Mouse (Mus musculus): ENCODE results near the gene Alk. TPM values are rescaled to one million over a fixed set of nuclear protein-coding genes. Genes with fewer than 3 reads are reported as not detected.

Alk gene
- total RNA-seq, 2 experiments from 2014 or later = 6.8 to 7.9 TPM

GRCm38 (mm10) chr17:72005365-72005764, 599.1 kb downstream of the Alk start:
- intact Hi-C loops (cut with DNase I) = no loop called here
- no peak for DNase-seq (ENCODE audit: low spot score in 2 of 2)

DNA sequence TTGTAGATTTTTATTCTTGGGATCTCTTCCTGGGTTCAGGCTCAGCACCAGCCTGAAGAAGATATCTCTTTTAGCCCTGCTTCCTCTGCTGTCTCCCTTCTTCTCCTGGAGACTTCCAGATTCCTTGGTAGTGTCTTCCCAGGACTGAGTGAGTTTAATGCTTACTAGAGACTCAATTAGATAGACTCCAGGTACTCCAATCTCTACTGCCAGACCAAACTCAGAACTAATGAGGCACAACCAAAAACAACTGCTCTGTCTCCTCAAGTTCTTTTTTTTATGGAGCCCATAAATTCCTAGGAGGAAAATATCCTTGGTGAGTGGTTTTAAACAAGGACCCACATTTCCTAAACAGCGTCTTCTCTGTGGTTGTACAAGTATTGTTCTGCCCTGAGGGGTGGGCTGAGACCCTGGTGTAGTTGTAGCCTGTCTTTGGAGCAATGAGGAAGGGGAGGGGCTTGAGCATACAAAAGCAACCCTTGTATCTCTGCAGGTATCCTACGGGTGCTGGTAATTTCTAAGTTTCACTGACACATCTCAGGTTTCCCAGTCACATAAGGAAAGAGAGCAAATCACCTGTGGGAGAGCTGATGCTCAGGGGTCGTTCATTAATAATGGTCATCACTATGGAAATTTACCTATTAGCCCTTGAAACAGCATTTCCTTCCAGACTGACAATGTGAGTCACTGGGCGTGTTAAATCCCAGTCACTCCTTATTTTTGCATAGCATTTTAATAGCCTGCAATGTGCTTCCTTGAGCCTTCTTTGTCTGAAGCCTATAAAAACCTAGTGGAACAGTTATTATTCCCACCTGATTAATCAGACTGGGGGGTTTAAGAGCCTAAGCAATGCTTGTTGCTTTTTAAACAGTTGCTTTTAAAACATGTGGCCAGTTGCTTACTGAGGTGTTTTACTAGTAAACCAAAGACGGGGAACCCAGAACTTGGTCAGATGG, 604.6 kb downstream of the Alk start:
- intact Hi-C loops (cut with DNase I) = no loop called here
- no peak for DNase-seq (ENCODE audit: low spot score in 2 of 2)

DNA sequence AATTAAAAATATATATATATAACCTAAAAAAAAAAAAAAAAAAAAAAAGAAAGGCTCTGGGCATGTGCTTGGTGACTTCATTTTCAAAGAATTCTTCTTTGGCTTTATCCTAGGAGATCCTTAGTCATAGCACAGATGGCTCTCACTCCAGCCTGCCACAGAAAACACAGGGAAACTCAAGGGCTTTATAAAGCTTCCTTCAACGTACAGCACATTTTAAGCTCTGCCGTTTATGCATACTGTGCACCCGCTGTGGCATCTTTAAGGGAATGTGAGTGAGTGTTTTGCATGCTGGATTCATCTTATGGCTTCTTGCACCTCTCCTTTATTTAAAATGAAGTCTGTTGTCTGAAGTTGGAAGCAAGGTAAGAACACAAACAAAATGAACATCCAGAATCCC, 606.7 kb downstream of the Alk start:
- intact Hi-C loops (cut with DNase I) = no loop called here

DNA sequence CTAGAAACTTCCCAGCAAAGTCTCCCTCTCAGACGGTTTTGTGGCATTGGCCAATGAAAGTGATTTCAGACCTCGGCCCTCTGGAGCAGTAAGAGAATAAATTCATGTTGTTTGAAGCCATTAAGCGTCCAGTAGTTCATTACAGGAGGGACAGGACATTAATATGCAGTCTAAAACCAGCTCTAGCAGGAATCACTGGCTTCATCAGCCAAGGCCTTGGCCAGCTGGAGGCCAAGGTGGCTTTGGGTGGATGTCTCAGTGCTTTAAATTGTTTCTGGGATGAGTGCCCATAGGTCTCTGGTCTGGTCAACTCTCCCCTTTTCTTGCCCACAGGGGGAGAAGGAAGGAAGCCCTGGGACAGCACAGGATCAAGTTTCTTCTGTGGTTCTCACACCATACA, 608.9 kb downstream of the Alk start:
- DNase-seq (ENCODE audit: low spot score in 2 of 2) = no peak
- intact Hi-C loops (cut with DNase I) = no loop called here

More for the DNA sequence above, 606.7 kb downstream of the Alk start:
- peak; percentile 63 to 75 for DNase-seq (ENCODE audit: low spot score in 2 of 2)

DNA sequence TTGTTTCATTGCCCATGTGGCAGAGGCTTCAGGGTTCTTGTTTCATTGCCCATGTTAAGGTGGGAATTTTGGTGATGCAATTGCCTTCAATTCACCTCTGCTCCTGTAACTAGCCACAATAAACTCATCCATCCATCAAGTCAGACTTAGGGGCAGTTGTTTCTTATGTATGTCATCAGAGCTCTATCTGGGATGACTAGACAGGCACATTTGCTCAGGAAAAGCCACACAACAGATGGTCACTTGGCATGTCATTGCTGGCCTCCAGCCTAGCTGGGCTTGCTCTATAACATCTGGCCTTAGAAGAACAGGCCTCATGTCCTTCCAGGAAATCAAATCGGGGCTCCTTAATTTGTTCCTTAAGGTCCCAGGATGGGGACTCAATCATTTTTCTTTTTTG, 610.3 kb downstream of the Alk start:
- intact Hi-C loops (cut with DNase I) = no loop called here
- DNase-seq (ENCODE audit: low spot score in 2 of 2) = no peak

- no peak for DNase-seq (ENCODE audit: low spot score in 2 of 2)
- intact Hi-C loops (cut with DNase I) = no loop called here
Measured at GRCm38 (mm10) chr17:71993011-71993410, 611.4 kb downstream of the Alk start.

- no peak for DNase-seq (ENCODE audit: low spot score in 2 of 2)
- intact Hi-C loops (cut with DNase I) = no loop called here
Measured at GRCm38 (mm10) chr17:71991260-71991659, 613.2 kb downstream of the Alk start.

- intact Hi-C loops (cut with DNase I) = no loop called here
- DNase-seq (ENCODE audit: low spot score in 2 of 2) = no peak
Measured at GRCm38 (mm10) chr17:71990176-71990720, 614.2 kb downstream of the Alk start.

DNA sequence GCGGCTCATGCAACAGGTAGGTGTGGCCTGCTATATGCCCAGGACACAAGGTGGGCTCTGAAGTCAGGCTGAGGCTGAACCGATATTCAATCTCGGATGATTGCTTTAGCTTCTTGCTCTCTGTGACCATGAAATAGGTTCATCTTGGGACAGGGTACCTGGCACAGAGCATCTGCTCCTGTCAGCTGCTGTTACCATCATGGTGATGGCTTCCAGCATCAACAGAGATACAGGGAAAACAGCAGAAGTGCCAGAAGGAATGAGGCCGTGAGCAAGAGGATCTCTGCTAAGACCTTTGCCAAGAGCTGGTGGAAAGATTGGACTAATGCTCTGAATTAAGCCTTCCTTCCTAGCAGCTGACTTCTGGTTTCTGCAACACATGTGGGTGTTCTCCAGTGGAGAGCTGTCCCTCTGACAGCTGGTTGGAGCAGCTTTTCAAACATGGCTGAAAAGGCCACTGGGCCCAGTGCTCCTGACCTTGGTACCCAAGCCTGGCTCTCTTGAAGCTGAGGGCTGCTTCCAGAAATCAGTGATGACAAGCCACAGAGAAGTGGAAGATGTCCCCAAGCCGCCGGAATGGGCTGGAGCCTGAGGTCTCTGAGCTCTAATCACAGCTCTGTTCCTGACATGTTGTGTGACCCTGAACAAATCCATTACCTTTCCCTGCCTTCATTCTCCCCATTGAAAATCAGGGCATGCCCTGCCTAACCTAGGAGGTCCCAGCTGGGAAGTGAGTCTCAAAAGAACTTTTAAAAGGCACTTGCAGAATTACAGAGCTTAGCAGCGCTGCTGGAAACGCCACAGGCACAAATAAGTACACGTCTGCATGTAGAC, 615.5 kb downstream of the Alk start:
- no peak for DNase-seq (ENCODE audit: low spot score in 2 of 2)
- intact Hi-C loops (cut with DNase I) = no loop called here

- DNase-seq (ENCODE audit: low spot score in 2 of 2) = no peak
- intact Hi-C loops (cut with DNase I) = no loop called here
Measured at GRCm38 (mm10) chr17:71986998-71987397, 617.4 kb downstream of the Alk start.

- intact Hi-C loops (cut with DNase I) = no loop called here
- no peak for DNase-seq (ENCODE audit: low spot score in 2 of 2)
Measured at GRCm38 (mm10) chr17:71986456-71986855, 618.0 kb downstream of the Alk start.

- no peak for DNase-seq (ENCODE audit: low spot score in 2 of 2)
- intact Hi-C loops (cut with DNase I) = no loop called here
Measured at GRCm38 (mm10) chr17:71981177-71981576, 623.2 kb downstream of the Alk start.

DNA sequence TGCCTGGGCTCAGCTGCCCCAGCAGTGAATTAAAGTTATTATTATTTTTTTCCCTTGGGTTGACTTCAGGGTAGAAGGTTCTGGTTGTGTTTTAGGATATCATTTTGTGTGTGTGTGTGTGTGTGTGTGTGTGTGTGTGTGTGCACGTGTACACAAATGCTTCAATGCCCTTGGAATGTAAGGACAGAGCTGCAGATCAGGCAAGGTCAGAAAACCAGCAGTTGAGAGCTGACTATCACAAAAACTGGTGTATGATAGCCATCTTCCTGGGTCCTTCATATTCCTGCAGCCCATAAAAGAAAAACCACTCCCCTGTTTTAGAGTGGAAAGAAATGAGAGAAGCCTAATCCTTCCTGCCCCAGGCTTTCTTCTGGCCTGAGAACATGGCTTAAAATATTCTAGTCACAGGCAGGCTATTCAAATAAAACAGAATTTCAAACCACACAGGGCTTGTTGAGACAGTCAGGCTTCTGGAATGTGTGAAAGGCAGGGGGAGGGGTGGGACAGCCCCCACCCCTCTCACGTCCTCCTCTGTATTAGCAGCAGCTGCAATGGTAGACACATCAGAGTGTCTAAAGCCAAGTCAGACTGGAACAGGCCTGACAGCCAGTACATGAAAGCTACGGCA, 623.8 kb downstream of the Alk start:
- intact Hi-C loops (cut with DNase I) = no loop called here

DNA sequence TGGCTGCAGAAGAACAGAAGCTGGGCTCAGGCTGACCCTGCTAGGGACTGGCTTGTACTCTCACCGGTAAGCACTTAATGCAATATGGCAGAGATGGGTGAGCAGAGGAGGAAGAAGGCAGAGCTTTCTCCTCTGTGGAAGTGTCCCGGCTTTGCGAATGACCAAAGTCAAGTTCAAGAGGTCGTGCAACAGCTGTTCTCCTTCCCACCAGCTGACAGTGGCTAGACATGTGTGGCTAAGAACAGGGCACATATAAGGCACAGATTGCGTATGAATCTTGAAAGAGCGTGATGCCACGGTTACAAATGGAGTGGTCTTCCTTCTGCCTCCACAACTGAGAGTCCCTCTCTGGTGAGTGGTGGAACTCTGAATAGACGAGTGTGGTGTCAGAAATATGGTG, 625.3 kb downstream of the Alk start:
- intact Hi-C loops (cut with DNase I) = no loop called here
- no peak for DNase-seq (ENCODE audit: low spot score in 2 of 2)

More for the DNA sequence above, 623.8 kb downstream of the Alk start:
- peak in 1 of 2 experiments; percentile 40 for DNase-seq (ENCODE audit: low spot score in 2 of 2)

GRCm38 (mm10) chr17:71976661-71977060, 627.8 kb downstream of the Alk start:
- intact Hi-C loops (cut with DNase I) = no loop called here
- no peak for DNase-seq (ENCODE audit: low spot score in 2 of 2)

- no peak for DNase-seq (ENCODE audit: low spot score in 2 of 2)
- intact Hi-C loops (cut with DNase I) = no loop called here
Measured at GRCm38 (mm10) chr17:71973704-71974103, 630.7 kb downstream of the Alk start.

DNA sequence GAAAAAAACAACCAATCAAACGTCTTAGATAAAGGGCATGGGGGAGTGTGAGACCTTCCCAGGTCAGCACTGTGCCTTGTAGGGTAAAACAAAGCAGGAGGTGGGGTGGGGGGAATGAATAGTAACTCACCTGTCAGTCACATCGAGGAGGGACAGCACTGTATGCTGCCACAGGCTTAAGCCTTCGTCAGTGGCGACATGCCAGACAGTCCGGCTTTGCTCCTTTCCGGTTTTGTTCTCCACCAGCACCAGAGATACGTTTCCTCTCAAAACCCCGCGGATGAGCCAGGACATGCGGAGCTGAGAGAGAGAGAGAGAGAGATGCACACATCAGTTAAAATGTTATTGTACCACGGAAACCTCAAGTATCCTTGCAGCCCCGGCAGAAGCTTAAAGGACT, 637.1 kb downstream of the Alk start:
- no peak for DNase-seq (ENCODE audit: low spot score in 2 of 2)
- intact Hi-C loops (cut with DNase I) = loop anchor here (5.0 to 10.0 kb wide), 3 partner anchors 275 to 817 kb away; partner anchors contain the start of gene Alk

DNA sequence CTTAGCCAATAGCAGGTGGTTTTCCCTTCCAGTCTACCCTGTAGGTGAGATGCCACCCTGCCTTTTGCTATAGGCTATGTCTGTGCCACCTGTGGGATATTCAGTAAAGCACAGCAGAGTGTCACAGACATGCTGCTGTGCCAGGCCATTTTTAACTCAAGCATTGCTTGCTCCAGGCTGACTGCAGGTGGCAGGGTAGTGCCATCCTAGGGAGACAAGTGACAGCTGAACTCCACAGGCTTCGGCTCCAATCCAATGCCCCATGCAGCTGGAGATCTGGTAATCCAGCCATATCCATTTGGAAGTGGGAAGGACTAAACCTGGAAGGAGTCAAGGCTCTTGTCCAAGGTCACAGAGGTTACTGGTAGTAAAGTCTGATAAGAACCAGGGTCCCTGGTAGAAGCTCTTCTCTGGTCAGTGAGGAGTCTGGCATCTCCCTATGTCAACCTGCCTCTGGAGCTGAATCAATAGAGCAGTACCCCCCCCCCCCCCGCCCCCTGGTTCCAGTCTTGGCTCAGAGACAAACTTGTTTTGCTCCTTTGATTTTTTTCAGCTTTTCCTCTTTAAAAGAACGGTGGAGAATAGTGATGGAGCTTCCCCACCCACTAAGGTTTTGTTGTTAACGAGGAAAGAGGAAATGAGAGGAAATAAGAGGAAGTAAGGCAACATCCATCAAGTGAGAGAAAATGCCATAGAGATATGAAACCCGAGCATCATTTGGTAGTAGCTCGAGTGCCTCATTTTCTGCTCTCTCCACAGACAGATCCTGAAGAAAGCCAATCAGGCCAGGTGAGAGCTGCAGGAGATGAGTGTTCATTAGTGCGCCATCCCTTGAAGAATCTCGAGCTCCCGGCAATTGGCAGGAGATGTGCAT, 638.5 kb downstream of the Alk start:
- intact Hi-C loops (cut with DNase I) = loop anchor here (2.0 to 10.0 kb wide), 4 partner anchors 276 to 819 kb away; partner anchors contain the start of gene Alk
- peak; percentile 70 for DNase-seq (ENCODE audit: low spot score in 2 of 2)
